21 mouse cellular contexts compared by ENCODE assay signal in the genomic region with DNA sequence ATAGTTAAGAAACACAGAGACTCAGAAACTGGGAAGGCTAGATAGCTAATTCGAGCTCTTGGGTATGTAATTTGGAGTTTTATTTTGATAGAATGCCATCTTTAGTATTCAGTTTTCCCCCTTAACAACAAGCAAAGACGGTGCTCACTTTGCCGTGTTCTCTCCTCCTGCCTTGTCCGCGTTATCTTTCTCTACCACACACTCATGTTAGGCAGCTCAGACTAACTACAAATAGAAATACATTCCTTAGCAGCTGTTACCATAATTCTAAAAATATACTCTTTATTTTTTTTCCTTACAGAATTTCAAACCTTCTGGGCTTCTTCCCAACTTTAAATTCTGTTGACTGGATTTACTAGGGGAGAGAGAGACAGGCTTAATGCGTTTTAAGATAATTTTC.
DNase-seq lines count a peak whose midpoint lies in the region; ATAC-seq and TF ChIP-seq lines count a peak whose summit lies in the region.
"Had no signal": no experiment of that assay in that cellular context is flagged by ENCODE, and none has a peak within 500 bp of the region (broad histone marks: within the 10 kb centered on the region; RNA-seq: fewer than 3 reads in every experiment).

No protein-coding gene starts in this region.

- H3K4me1 ChIP-seq in heart, embryonic 10.5 days = no peaks in the 10 kb centered on the region
- no peaks in the 10 kb centered on the region for H3K4me1 ChIP-seq in heart, embryonic 11.5 days (ENCODE audit: control insufficient read depth, insufficient read depth, low read length)
- H3K4me1 ChIP-seq: embryonic facial prominence, embryonic 13.5 days; hindbrain, embryonic 15.5 days; limb, embryonic 15.5 days; midbrain, embryonic 12.5 days had no signal

- 0 out of 2 replicates have a peak overlapping the region, but pooled peaks have one; percentile 6 for H3K27ac ChIP-seq in heart, embryonic 10.5 days
- H3K27ac ChIP-seq in heart, embryonic 11.5 days (ENCODE audit: low read depth, low read length) = no peak overlapping the region
- H3K27ac ChIP-seq in left cerebral cortex, adult 2 months = peak overlapping the region; percentile 55
- H3K27ac ChIP-seq: embryonic facial prominence, embryonic 13.5 days; hindbrain, embryonic 15.5 days; limb, embryonic 15.5 days; liver, embryonic 14.5 days; midbrain, embryonic 12.5 days had no signal

- ATAC-seq in heart, embryonic 11.5 days (replicated peaks; ENCODE audit: insufficient number of reproducible peaks, low FRiP score, low TSS enrichment) = no peak

- no peak for TF ChIP-seq CTCF in left cerebral cortex, adult 2 months (IDR thresholded peaks at IDR 0.05)

- H3K27me3 ChIP-seq in heart, embryonic 10.5 days (ENCODE audit: insufficient read depth, poor library complexity, severe bottlenecking) = no peaks in the 10 kb centered on the region
- H3K27me3 ChIP-seq in heart, embryonic 11.5 days (ENCODE audit: control insufficient read depth, insufficient read depth, low read length) = no peaks in the 10 kb centered on the region
- H3K27me3 ChIP-seq: embryonic facial prominence, embryonic 13.5 days; hindbrain, embryonic 15.5 days; limb, embryonic 15.5 days; midbrain, embryonic 12.5 days had no signal

- no peak overlapping the region for H3K9ac ChIP-seq in heart, embryonic 11.5 days (ENCODE audit: low read depth, low read length)
- H3K9ac ChIP-seq: embryonic facial prominence, embryonic 13.5 days; hindbrain, embryonic 15.5 days; limb, embryonic 15.5 days; liver, embryonic 14.5 days; midbrain, embryonic 12.5 days had no signal

- no peak for DNase-seq in heart, embryonic 10.5 days (ENCODE audit: low spot score)
- no peak for DNase-seq in left cerebral cortex, adult 2 months (ENCODE audit: extremely low spot score in 1 of 2, low spot score in 2 of 2)
- DNase-seq in left cerebral cortex, postnatal 4 days = no peak
- peak; percentile 4 for DNase-seq in right cerebral cortex, adult 18-20 months
- no peak for DNase-seq in right cerebral cortex, postnatal 25 days
- DNase-seq in telencephalon, adult 2 months (ENCODE audit: low read depth, low spot score) = peak; percentile 43
- DNase-seq in layer of hippocampus, postnatal 14 days (ENCODE audit: low spot score in 2 of 2) = no peak
- DNase-seq: adrenal gland, adult 2 months; cerebellum, adult 18-20 months; cerebellum, postnatal 14 days; heart, adult 11 months; kidney, adult 2 months; kidney, postnatal 10 days; right cerebral cortex, postnatal 14 days; thymus, postnatal 14 days had no signal

- no peak overlapping the region for H3K4me2 ChIP-seq in heart, embryonic 11.5 days
- H3K4me2 ChIP-seq: embryonic facial prominence, embryonic 13.5 days; hindbrain, embryonic 15.5 days; limb, embryonic 15.5 days; midbrain, embryonic 12.5 days had no signal

- 48% methylated on average over 6 of the region's 6 CpGs for WGBS in heart, embryonic 10.5 days
- WGBS in heart, embryonic 11.5 days (ENCODE audit: insufficient replicate concordance) = 57% methylated on average over 6 of the region's 6 CpGs

- no peaks in the 10 kb centered on the region for H3K9me3 ChIP-seq in heart, embryonic 10.5 days
- no peaks in the 10 kb centered on the region for H3K9me3 ChIP-seq in heart, embryonic 11.5 days (replicated peaks; ENCODE audit: control insufficient read depth, low read length)
- H3K9me3 ChIP-seq: embryonic facial prominence, embryonic 13.5 days; hindbrain, embryonic 15.5 days; limb, embryonic 15.5 days; midbrain, embryonic 12.5 days had no signal

- no peaks in the 10 kb centered on the region for H3K36me3 ChIP-seq in heart, embryonic 10.5 days
- H3K36me3 ChIP-seq in heart, embryonic 11.5 days (ENCODE audit: control insufficient read depth, insufficient read depth, low read length) = no peaks in the 10 kb centered on the region
- H3K36me3 ChIP-seq: embryonic facial prominence, embryonic 13.5 days; hindbrain, embryonic 15.5 days; limb, embryonic 15.5 days; midbrain, embryonic 12.5 days had no signal

- no peak overlapping the region for H3K4me3 ChIP-seq in heart, embryonic 10.5 days
- H3K4me3 ChIP-seq in heart, embryonic 11.5 days (ENCODE audit: low read depth, low read length) = no peak overlapping the region
- H3K4me3 ChIP-seq in left cerebral cortex, adult 2 months = no peak overlapping the region
- H3K4me3 ChIP-seq: embryonic facial prominence, embryonic 13.5 days; hindbrain, embryonic 15.5 days; limb, embryonic 15.5 days; midbrain, embryonic 12.5 days had no signal

- intact Hi-C loops in left cerebral cortex, adult 2 months (cut with DNase I) = no loop called here
- intact Hi-C loops in left cerebral cortex, postnatal 4 days (cut with DNase I) = no loop called here

Comparison
In these comparisons a context has a peak if more than half of its experiments do, and no peak if none do; other contexts are left out.
1. DNase-seq: peak in right cerebral cortex, adult 18-20 months (single experiment) and telencephalon, adult 2 months (single experiment); none in heart, embryonic 10.5 days (single experiment), left cerebral cortex, adult 2 months (0 of 2), left cerebral cortex, postnatal 4 days (single experiment), right cerebral cortex, postnatal 25 days (single experiment) and layer of hippocampus, postnatal 14 days (0 of 2).